8 mouse cellular contexts compared by ENCODE assay signal in the genomic region with DNA sequence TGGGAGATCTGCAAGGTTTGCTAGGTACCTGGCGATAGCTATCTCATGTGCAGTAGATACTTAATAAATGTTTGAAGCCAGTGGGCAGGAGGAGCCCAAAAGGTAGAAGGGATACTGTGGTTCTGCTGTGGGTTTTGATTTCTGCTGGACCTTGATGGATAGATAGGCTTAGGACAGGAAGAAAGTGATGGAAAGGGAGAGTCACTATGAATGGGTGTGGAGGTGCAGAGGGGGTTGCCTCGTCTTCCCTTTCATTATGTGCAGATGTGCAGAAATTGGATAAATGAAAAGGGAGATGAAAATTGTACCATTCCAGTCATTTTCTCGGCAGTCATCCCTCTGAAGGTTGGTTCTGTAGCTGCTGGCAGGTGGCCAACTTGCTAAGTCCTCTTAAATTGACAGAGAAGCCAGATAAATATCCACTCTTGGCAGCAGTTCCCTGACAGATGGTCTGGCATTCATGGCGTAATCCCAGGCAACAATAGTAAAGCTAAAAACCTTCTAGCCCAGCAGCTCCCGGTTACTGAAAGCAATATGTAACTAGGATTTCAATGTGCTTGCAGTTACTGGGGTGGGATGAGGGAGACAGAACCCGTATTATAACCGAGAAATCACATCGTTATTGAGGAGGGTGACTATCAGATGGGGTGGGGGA.
DNase-seq lines count a peak whose midpoint lies in the region; ATAC-seq and TF ChIP-seq lines count a peak whose summit lies in the region.

No protein-coding gene starts in this region.

- H3K36me3 ChIP-seq in liver, embryonic 12.5 days, result no peaks in the 10 kb centered on the region

- H3K4me2 ChIP-seq in liver, embryonic 12.5 days, result no peak overlapping the region

- no peak overlapping the region for H3K27ac ChIP-seq in liver, embryonic 12.5 days
- H3K27ac ChIP-seq in left cerebral cortex, adult 2 months, result no peak overlapping the region; the same call in 1 of the 2 replicates

- H3K9me3 ChIP-seq in liver, embryonic 12.5 days (replicated peaks), result no peaks in the 10 kb centered on the region; the same call in 1 of the 2 replicates

- no peak overlapping the region for H3K9ac ChIP-seq in liver, embryonic 12.5 days

- H3K4me3 ChIP-seq in liver, embryonic 12.5 days, result no peak overlapping the region
- no peak overlapping the region for H3K4me3 ChIP-seq in left cerebral cortex, adult 2 months

- no peak for ATAC-seq in liver, embryonic 12.5 days
- no peak for ATAC-seq in granulocyte monocyte progenitor cell, adult 5-6 weeks (replicated peaks; ENCODE audit: poor library complexity, severe bottlenecking)

- no peaks in the 10 kb centered on the region for H3K4me1 ChIP-seq in liver, embryonic 12.5 days

- no peak for TF ChIP-seq CTCF in left cerebral cortex, adult 2 months (IDR thresholded peaks at IDR 0.05)

- 55% methylated on average over 8 of the region's 8 CpGs for WGBS in liver, embryonic 12.5 days (ENCODE audit: insufficient replicate concordance)

- H3K27me3 ChIP-seq in liver, embryonic 12.5 days (replicated peaks), result no peaks in the 10 kb centered on the region

- intact Hi-C loops in left cerebral cortex, adult 2 months (cut with DNase I), result loop anchor here (5.0 kb wide), 1 partner anchor 334 kb away; a partner anchor contains a TSS

- DNase-seq in liver, result peak; percentile 29
- DNase-seq in cerebellum, postnatal 36 days, result peak; percentile 96 to 99
- peak; percentile 25 for DNase-seq in gastrocnemius, adult 18-20 months (ENCODE audit: low spot score)
- peak; percentile 77 to 85 for DNase-seq in left cerebral cortex, adult 2 months (ENCODE audit: extremely low spot score in 1 of 2, low spot score in 2 of 2)
- peak; percentile 14 for DNase-seq in neural tube, embryonic 10.5 days (ENCODE audit: extremely low spot score, low spot score)
- DNase-seq in T-cell, adult 2 months (ENCODE audit: low spot score), result no peak
